Mouse (Mus musculus) CH12.LX (cell line): ENCODE data around the gene Tmem212. TPM values are rescaled to one million over a fixed set of nuclear protein-coding genes. Genes with fewer than 3 reads are reported as not detected.

Experiments
- DNase-seq: peaks from one replicate; pipeline ENCODE4 v3.0.0-alpha.2; 2013; ENCODE audit errors: extremely low read depth
- H3K27ac ChIP-seq: 2 replicates; pipeline ENCODE4 v1.5.1; 2012; ENCODE audit warnings: low read depth, mild to moderate bottlenecking, control low read depth, moderate library complexity; ENCODE audit not compliant: insufficient read depth
- H3K27me3 ChIP-seq: replicated peaks from 2 replicates; pipeline ENCODE3; 2012; ENCODE audit warnings: inconsistent platforms
- H3K36me3 ChIP-seq, 2 experiments: replicated peaks in 1 of 2; 2 replicates each; pipeline versions ENCODE3 to v1.6.1; 2012; ENCODE audit warnings: inconsistent platforms in 1 of 2, low read length in 1 of 2, mild to moderate bottlenecking in 1 of 2, mixed read lengths in 1 of 2, moderate library complexity in 1 of 2; ENCODE audit not compliant: control insufficient read depth in 1 of 2, insufficient read depth in 1 of 2
- H3K4me1 ChIP-seq, 2 experiments: 2 replicates each; pipeline ENCODE4 v1.6.1; 2012; ENCODE audit warnings: inconsistent platforms in 1 of 2, moderate library complexity in 1 of 2; ENCODE audit not compliant: insufficient read depth in 2 of 2, control insufficient read depth in 1 of 2
- H3K4me2 ChIP-seq: 2 replicates; pipeline ENCODE4 v1.6.1; 2012; ENCODE audit warnings: low read depth, mild to moderate bottlenecking, control low read depth; ENCODE audit not compliant: poor library complexity, insufficient read depth, severe bottlenecking
- H3K4me3 ChIP-seq, 3 experiments: fragments of 150-350 bp in 1 of 3; sonication (generic) in 1 of 3; replicated peaks in 1 of 3; 2 replicates each; pipeline versions ENCODE3 to v1.5.1; 2011 to 2012; ENCODE audit warnings: low read depth in 2 of 3, low read length in 2 of 3, mild to moderate bottlenecking in 2 of 3, moderate library complexity in 2 of 3, control low read depth in 1 of 3, improper control_type of control experiment in 1 of 3, inconsistent platforms in 1 of 3, mixed read lengths in 1 of 3; ENCODE audit not compliant: poor library complexity in 1 of 3
- H3K79me2 ChIP-seq: replicated peaks from 2 replicates; pipeline ENCODE4 v1.6.1; 2012; ENCODE audit warnings: mild to moderate bottlenecking, moderate library complexity; ENCODE audit not compliant: control insufficient read depth, poor library complexity, insufficient read depth, severe bottlenecking; ENCODE audit errors: extremely low read depth
- H3K9ac ChIP-seq: 2 replicates; pipeline ENCODE4 v1.6.1; 2012; ENCODE audit warnings: low read depth, mild to moderate bottlenecking, control low read depth, moderate library complexity; ENCODE audit not compliant: insufficient read depth
- H3K9me3 ChIP-seq: replicated peaks from 2 replicates; pipeline ENCODE3; 2012; ENCODE audit warnings: low read length, inconsistent platforms, mixed read lengths
- CHD2 ChIP-seq: IDR thresholded peaks from 2 replicates; pipeline ENCODE4 v1.6.1; 2011; ENCODE audit warnings: low read length, improper control_type of control experiment
- EP300 ChIP-seq: IDR thresholded peaks from 2 replicates; pipeline ENCODE4 v1.6.1; 2011; ENCODE audit warnings: low read length, improper control_type of control experiment
- GABPA ChIP-seq: IDR thresholded peaks from 2 replicates; pipeline ENCODE4 v1.6.1; 2012; ENCODE audit warnings: low read depth, low read length, improper control_type of control experiment, inconsistent platforms; ENCODE audit not compliant: insufficient replicate concordance
- IRF4 ChIP-seq: IDR thresholded peaks from 2 replicates; pipeline ENCODE4 v1.6.1; 2014; ENCODE audit warnings: low read depth, mild to moderate bottlenecking, inconsistent platforms, low read length, improper control_type of control experiment
- JUN ChIP-seq: IDR thresholded peaks from 2 replicates; pipeline ENCODE4 v1.6.1; 2011; ENCODE audit warnings: low read depth, mild to moderate bottlenecking, low read length, improper control_type of control experiment, moderate library complexity; ENCODE audit not compliant: insufficient read depth
- JUND ChIP-seq: conservative IDR thresholded peaks from 2 replicates; pipeline ENCODE4 v1.6.1; 2011; ENCODE audit warnings: low read depth, low read length, improper control_type of control experiment
- KAT2A ChIP-seq: IDR thresholded peaks from 2 replicates; pipeline ENCODE4 v1.6.1; 2012; ENCODE audit warnings: low read length, improper control_type of control experiment, inconsistent platforms; ENCODE audit not compliant: insufficient replicate concordance
- MAFK ChIP-seq: IDR thresholded peaks from 2 replicates; pipeline ENCODE4 v1.6.1; 2011; ENCODE audit warnings: low read length, improper control_type of control experiment; ENCODE audit not compliant: insufficient replicate concordance
- MAX ChIP-seq: IDR thresholded peaks from 2 replicates; pipeline ENCODE4 v1.6.1; 2011; ENCODE audit warnings: low read length, improper control_type of control experiment
- MAZ ChIP-seq: IDR thresholded peaks from 2 replicates; pipeline ENCODE4 v1.6.1; 2012; ENCODE audit warnings: low read depth, mild to moderate bottlenecking, inconsistent platforms, low read length, improper control_type of control experiment, moderate library complexity
- MEF2A ChIP-seq: IDR thresholded peaks from 2 replicates; pipeline ENCODE4 v1.6.1; 2014; ENCODE audit warnings: low read depth, mild to moderate bottlenecking, inconsistent platforms, low read length, improper control_type of control experiment, borderline replicate concordance
- MXI1 ChIP-seq: IDR thresholded peaks from 2 replicates; pipeline ENCODE4 v1.6.1; 2011; ENCODE audit warnings: mild to moderate bottlenecking, low read depth, low read length, improper control_type of control experiment
- MYC ChIP-seq: IDR thresholded peaks from 2 replicates; pipeline ENCODE4 v1.6.1; 2011; ENCODE audit warnings: low read depth, mild to moderate bottlenecking, improper control_type of control experiment, low read length
- NELFE ChIP-seq: IDR thresholded peaks from 2 replicates; pipeline ENCODE4 v1.6.1; 2011; ENCODE audit warnings: low read depth, low read length, improper control_type of control experiment
- NRF1 ChIP-seq: IDR thresholded peaks from 2 replicates; pipeline ENCODE4 v1.6.1; 2014; ENCODE audit warnings: low read depth, mild to moderate bottlenecking, inconsistent platforms, low read length, improper control_type of control experiment, moderate library complexity
- POLR2A ChIP-seq: IDR thresholded peaks from 2 replicates; pipeline ENCODE4 v1.6.1; 2011; ENCODE audit warnings: low read depth, mild to moderate bottlenecking, improper control_type of control experiment, low read length
- POLR2AphosphoS2 ChIP-seq: IDR thresholded peaks from 2 replicates; pipeline ENCODE4 v1.6.1; 2011; ENCODE audit warnings: low read depth, low read length, improper control_type of control experiment
- SIN3A ChIP-seq: IDR thresholded peaks from 2 replicates; pipeline ENCODE4 v1.6.1; 2012; ENCODE audit warnings: low read length, improper control_type of control experiment, inconsistent platforms
- TBP ChIP-seq: conservative IDR thresholded peaks from 2 replicates; pipeline ENCODE4 v1.6.1; 2011; ENCODE audit warnings: low read depth, low read length, improper control_type of control experiment
- TCF12 ChIP-seq: IDR thresholded peaks from 2 replicates; pipeline ENCODE4 v1.6.1; 2014; ENCODE audit warnings: low read depth, mild to moderate bottlenecking, inconsistent platforms, low read length, improper control_type of control experiment
- UBTF ChIP-seq: IDR thresholded peaks from 2 replicates; pipeline ENCODE4 v1.6.1; 2012; ENCODE audit warnings: low read depth, mild to moderate bottlenecking, inconsistent platforms, low read length, improper control_type of control experiment, moderate library complexity
- USF2 ChIP-seq: conservative IDR thresholded peaks from 2 replicates; pipeline ENCODE4 v1.6.1; 2011; ENCODE audit warnings: low read depth, low read length, improper control_type of control experiment
- ZKSCAN1 ChIP-seq: IDR thresholded peaks from 2 replicates; pipeline ENCODE4 v1.6.1; 2012; ENCODE audit warnings: low read depth, inconsistent platforms, low read length, improper control_type of control experiment, borderline replicate concordance
- dilution Hi-C: fragments of 300-500 bp; cut with MboI; formaldehyde crosslinking; loops from 2 replicates; pipeline ENCODE4 v1.14.3; 2020; ENCODE audit warnings: low sequenced_read_pairs; ENCODE audit not compliant: extremely low pct_unique_long_range_greater_than_20kb, extremely low pct_ligation_motif_present
- in situ Hi-C: fragments of 300-500 bp; cut with MboI; formaldehyde crosslinking; loops from 3 replicates; pipeline ENCODE4 v1.14.3; 2019; ENCODE audit warnings: low sequenced_read_pairs, low pct_ligation_motif_present, low pct_unique_long_range_greater_than_20kb, mixed read lengths
- polyA plus RNA-seq: library from polyadenylated mRNA; unstranded; fragments of >175 nt; gene quantifications from 2 replicates; pipeline ENCODE4 v1.2.1, GENCODE M21; 2012; ENCODE audit warnings: low read depth; ENCODE audit not compliant: insufficient read length
- total RNA-seq, 2 experiments: library from RNA; depleted of rRNA; stranded (reverse); fragments of 300-350 nt in 1 of 2; fragments of >200 nt in 1 of 2; gene quantifications; 2 replicates each; pipeline ENCODE4 v1.2.3; 2012 to 2014

The Tmem212 gene
- total and polyA plus RNA-seq, 3 experiments, result not detected

DNA sequence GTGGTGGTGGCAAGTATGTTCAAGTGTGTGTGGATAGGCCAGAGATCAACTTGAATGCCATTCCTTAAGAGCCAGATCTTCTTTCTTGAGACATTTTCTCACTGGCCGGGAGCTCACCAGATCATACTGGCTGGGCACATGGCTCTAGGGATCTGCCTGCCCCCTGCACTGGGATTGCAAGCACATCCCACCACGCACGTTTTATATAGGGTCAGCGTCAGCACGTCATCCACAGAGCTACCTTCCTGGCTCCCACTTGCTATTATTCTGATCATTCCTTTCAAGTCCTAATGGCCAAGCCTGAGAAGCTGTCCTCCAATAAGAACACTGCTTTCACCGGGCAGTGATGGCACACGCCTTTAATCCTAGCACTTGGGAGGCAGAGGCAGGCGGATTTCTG, 60.4 kb downstream of the Tmem212 start:
- H3K9me3 ChIP-seq, result peaks cover 70% of the 10 kb centered on the region
- no peak overlapping the region for H3K9ac ChIP-seq
- no peak overlapping the region for H3K4me3 ChIP-seq
- no peak for DNase-seq
- H3K27me3 ChIP-seq, result no peaks in the 10 kb centered on the region
- TF ChIP-seq EP300 (no peak), USF2 (no peak), UBTF (no peak), KAT2A (no peak), TBP (no peak), CHD2 (no peak), MEF2A (no peak), POLR2A (no peak), TCF12 (no peak), MAX (no peak), MAZ (no peak)
- TF ChIP-seq, all 38 proteins: peak for 0
- no peaks in the 10 kb centered on the region for H3K4me1 ChIP-seq
- H3K36me3 ChIP-seq, result no peaks in the 10 kb centered on the region
- no peak overlapping the region for H3K4me2 ChIP-seq
- no peaks in the 10 kb centered on the region for H3K79me2 ChIP-seq
- dilution Hi-C loops, result no loop called here
- in situ Hi-C loops, result no loop called here
- H3K27ac ChIP-seq, result no peak overlapping the region

GRCm38 (mm10) chr3:27828755-27829154, 67.4 kb downstream of the Tmem212 start:
- H3K4me3 ChIP-seq, result no peak overlapping the region
- H3K27ac ChIP-seq, result no peak overlapping the region
- DNase-seq, result no peak
- peaks cover 65% of the 10 kb centered on the region for H3K9me3 ChIP-seq
- no peaks in the 10 kb centered on the region for H3K36me3 ChIP-seq
- dilution Hi-C loops, result no loop called here
- TF ChIP-seq JUN (no peak), SIN3A (no peak), MAFK (no peak), ZKSCAN1 (no peak), UBTF (no peak), MYC (no peak), POLR2AphosphoS2 (no peak), JUND (no peak), TBP (no peak), GABPA (no peak), NRF1 (no peak), POLR2A (no peak), NELFE (no peak), MXI1 (no peak), IRF4 (no peak)
- TF ChIP-seq, all 38 proteins: peak for 0
- Histone ChIP-seq H3K4me2 (no peak overlapping the region), H3K79me2 (no peaks in the 10 kb centered on the region), H3K27me3 (no peaks in the 10 kb centered on the region), H3K9ac (no peak overlapping the region), H3K4me1 (no peaks in the 10 kb centered on the region)
- in situ Hi-C loops, result no loop called here
